Mouse (Mus musculus) hindbrain, embryonic 13.5 days (tissue): ENCODE results near the gene Ppp2r1b. TPM values are rescaled to one million over a fixed set of nuclear protein-coding genes. Genes with fewer than 3 reads are reported as not detected.

ENCODE experiments used
- ATAC-seq: fragments of 200-750 bp; cut with Nextera tagmentation; 2 replicates; pipeline ENCODE4 v1.8.0; 2017; ENCODE audit warnings: moderate TSS enrichment; ENCODE audit not compliant: low FRiP score
- H3K27ac ChIP-seq: fragments of 300-500 bp; sonication (generic); 2 replicates; pipeline ENCODE4 v1.5.1; 2015; ENCODE audit warnings: inconsistent platforms, mild to moderate bottlenecking, moderate library complexity
- H3K27me3 ChIP-seq: fragments of 300-500 bp; sonication (generic); 2 replicates; pipeline ENCODE4 v1.6.1; 2015; ENCODE audit warnings: mild to moderate bottlenecking, inconsistent platforms
- H3K36me3 ChIP-seq: fragments of 300-500 bp; sonication (generic); 2 replicates; pipeline ENCODE4 v1.6.1; 2015; ENCODE audit warnings: mild to moderate bottlenecking, inconsistent platforms
- H3K4me1 ChIP-seq: fragments of 300-500 bp; sonication (generic); replicated peaks from 2 replicates; pipeline ENCODE4 v1.6.1; 2015; ENCODE audit warnings: inconsistent platforms
- H3K4me2 ChIP-seq: fragments of 300-500 bp; sonication (generic); 2 replicates; pipeline ENCODE4 v1.6.1; 2015; ENCODE audit warnings: inconsistent platforms, mild to moderate bottlenecking, moderate library complexity
- H3K4me3 ChIP-seq: fragments of 300-500 bp; sonication (generic); 2 replicates; pipeline ENCODE4 v1.5.1; 2015; ENCODE audit warnings: mild to moderate bottlenecking, inconsistent platforms
- H3K9ac ChIP-seq: fragments of 300-500 bp; sonication (generic); 2 replicates; pipeline ENCODE4 v1.6.1; 2015; ENCODE audit warnings: mild to moderate bottlenecking, inconsistent platforms
- H3K9me3 ChIP-seq: fragments of 300-500 bp; sonication (generic); 2 replicates; pipeline ENCODE4 v1.6.1; 2016; ENCODE audit warnings: inconsistent platforms
- WGBS: fragments of 180-500 bp; shearing (Covaris S2); methylation state at CpG from one replicate; pipeline ENCODE4 v1.1.7; 2015; 5-methylcytosine and 5-hydroxymethylcytosine counted together
- polyA plus RNA-seq: library from polyadenylated mRNA; unstranded; fragments of >200 nt; fragmentation: Nextera tagmentation; extraction: Ambion mirVana; gene quantifications from 2 replicates; pipeline ENCODE4 v1.2.1, GENCODE M21; 2015

Gene Ppp2r1b
- polyA plus RNA-seq, 1 experiment from 2014 or later = 53.5 TPM

- WGBS = 84% methylated on average over 2 of the region's 2 CpGs
- H3K9ac ChIP-seq = no peak overlapping the region
- no peak overlapping the region for H3K27ac ChIP-seq
- no peak overlapping the region for H3K4me3 ChIP-seq
- ATAC-seq = no peak
- no peaks in the 10 kb centered on the region for H3K27me3 ChIP-seq
- H3K9me3 ChIP-seq = no peaks in the 10 kb centered on the region
- H3K4me2 ChIP-seq = no peak overlapping the region
- H3K36me3 ChIP-seq = peaks cover 50% of the 10 kb centered on the region
- H3K4me1 ChIP-seq = peaks cover 22% of the 10 kb centered on the region
Measured at GRCm38 (mm10) chr9:50882183-50882582, 37.1 kb downstream of the Ppp2r1b start.

- Histone ChIP-seq H3K4me1 (peaks cover 28% of the 10 kb centered on the region), H3K27me3 (no peaks in the 10 kb centered on the region), H3K4me2 (no peak overlapping the region), H3K9me3 (no peaks in the 10 kb centered on the region), H3K9ac (no peak overlapping the region), H3K27ac (no peak overlapping the region), H3K36me3 (peaks cover 41% of the 10 kb centered on the region), H3K4me3 (no peak overlapping the region)
- no peak for ATAC-seq
- WGBS = 82% methylated on average over 8 of the region's 8 CpGs
Measured at GRCm38 (mm10) chr9:50884093-50884492, 39.0 kb downstream of the Ppp2r1b start.

- peaks cover 28% of the 10 kb centered on the region for H3K4me1 ChIP-seq
- H3K4me2 ChIP-seq = no peak overlapping the region
- H3K4me3 ChIP-seq = no peak overlapping the region
- H3K27me3 ChIP-seq = no peaks in the 10 kb centered on the region
- 68% methylated on average over 10 of the region's 10 CpGs for WGBS
- no peak for ATAC-seq
- no peaks in the 10 kb centered on the region for H3K9me3 ChIP-seq
- H3K9ac ChIP-seq = no peak overlapping the region
- H3K36me3 ChIP-seq = peaks cover 34% of the 10 kb centered on the region
- peak overlapping the region; percentile 44; the same call in 1 of the 2 replicates for H3K27ac ChIP-seq
Measured at GRCm38 (mm10) chr9:50884741-50885599, 39.9 kb downstream of the Ppp2r1b start.

GRCm38 (mm10) chr9:50885600-50885987 is 40.5 kb downstream of the Ppp2r1b start:
- Histone ChIP-seq H3K4me1 (peaks cover 28% of the 10 kb centered on the region), H3K4me2 (no peak overlapping the region), H3K36me3 (peaks cover 28% of the 10 kb centered on the region), H3K9ac (no peak overlapping the region), H3K4me3 (no peak overlapping the region), H3K27me3 (no peaks in the 10 kb centered on the region), H3K27ac (peak overlapping the region; percentile 44; the same call in 1 of the 2 replicates), H3K9me3 (no peaks in the 10 kb centered on the region)
- 75% methylated on average over 1 of the region's 1 CpGs for WGBS
- no peak for ATAC-seq

- Histone ChIP-seq H3K27me3 (no peaks in the 10 kb centered on the region), H3K9ac (no peak overlapping the region), H3K4me3 (no peak overlapping the region), H3K27ac (no peak overlapping the region), H3K4me2 (no peak overlapping the region), H3K9me3 (no peaks in the 10 kb centered on the region), H3K4me1 (peaks cover 28% of the 10 kb centered on the region), H3K36me3 (peaks cover 24% of the 10 kb centered on the region)
- ATAC-seq = no peak
- 100% methylated on average over 1 of the region's 1 CpGs for WGBS
Measured at GRCm38 (mm10) chr9:50886870-50887269, 41.8 kb downstream of the Ppp2r1b start.

DNA sequence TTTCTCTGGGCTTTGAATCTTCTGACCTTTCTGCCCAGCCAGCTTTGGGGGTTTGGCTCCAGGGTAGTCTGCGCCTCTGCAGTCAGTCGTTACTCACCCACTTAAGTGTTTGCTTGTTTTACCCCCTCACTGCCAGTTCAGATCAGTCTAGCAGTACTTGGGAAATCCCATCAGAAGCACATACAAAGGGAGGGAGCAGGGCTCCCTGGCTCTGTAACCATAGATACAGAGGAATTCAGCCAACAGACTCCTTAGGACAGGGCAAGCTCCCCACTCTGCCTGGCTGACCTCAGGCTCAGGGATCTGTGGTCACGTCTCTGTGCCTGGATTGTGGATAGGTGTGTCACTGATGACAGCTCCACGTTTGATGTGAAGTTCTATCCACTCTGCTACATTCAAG is 42.2 kb downstream of the Ppp2r1b start:
- Histone ChIP-seq H3K27ac (no peak overlapping the region), H3K27me3 (no peaks in the 10 kb centered on the region), H3K9ac (no peak overlapping the region), H3K4me1 (peaks cover 28% of the 10 kb centered on the region), H3K4me3 (no peak overlapping the region), H3K4me2 (no peak overlapping the region), H3K9me3 (no peaks in the 10 kb centered on the region), H3K36me3 (peaks cover 26% of the 10 kb centered on the region)
- no peak for ATAC-seq
- WGBS = 51% methylated on average over 4 of the region's 4 CpGs

- Histone ChIP-seq H3K4me3 (no peak overlapping the region), H3K9me3 (no peaks in the 10 kb centered on the region), H3K27ac (no peak overlapping the region), H3K9ac (no peak overlapping the region), H3K4me1 (peaks cover 27% of the 10 kb centered on the region), H3K27me3 (no peaks in the 10 kb centered on the region), H3K4me2 (no peak overlapping the region), H3K36me3 (peaks cover 22% of the 10 kb centered on the region)
- no peak for ATAC-seq
- 70% methylated on average over 6 of the region's 6 CpGs for WGBS
Measured at GRCm38 (mm10) chr9:50889211-50889610, 44.1 kb downstream of the Ppp2r1b start.

DNA sequence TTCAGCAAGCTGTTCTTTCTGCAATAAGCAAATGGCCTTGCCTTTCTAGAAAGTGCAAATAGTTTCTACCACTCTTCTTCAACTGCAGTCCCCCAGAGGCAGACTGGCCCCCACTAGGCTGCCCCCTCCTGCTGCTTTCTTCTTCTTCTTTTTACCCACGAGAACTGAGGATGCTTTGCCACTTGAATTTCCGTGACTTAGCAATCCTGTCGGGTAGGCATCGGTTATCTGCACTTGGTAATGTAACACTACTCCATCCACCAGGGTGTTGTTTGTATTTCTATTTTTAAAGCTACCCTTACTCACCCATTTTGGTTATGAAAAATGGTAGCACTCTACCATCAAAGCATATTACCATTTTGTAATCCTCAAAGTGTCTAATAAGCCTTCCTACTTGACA is 44.9 kb downstream of the Ppp2r1b start:
- H3K9ac ChIP-seq = no peak overlapping the region
- 80% methylated on average over 4 of the region's 4 CpGs for WGBS
- H3K4me1 ChIP-seq = peaks cover 22% of the 10 kb centered on the region
- no peak for ATAC-seq
- H3K4me2 ChIP-seq = no peak overlapping the region
- no peak overlapping the region for H3K27ac ChIP-seq
- no peak overlapping the region for H3K4me3 ChIP-seq
- no peaks in the 10 kb centered on the region for H3K27me3 ChIP-seq
- peaks cover 30% of the 10 kb centered on the region for H3K36me3 ChIP-seq
- no peaks in the 10 kb centered on the region for H3K9me3 ChIP-seq

GRCm38 (mm10) chr9:50890494-50891090 is 45.5 kb downstream of the Ppp2r1b start:
- ATAC-seq = no peak
- WGBS = 90% methylated on average over 3 of the region's 3 CpGs
- no peaks in the 10 kb centered on the region for H3K9me3 ChIP-seq

DNA sequence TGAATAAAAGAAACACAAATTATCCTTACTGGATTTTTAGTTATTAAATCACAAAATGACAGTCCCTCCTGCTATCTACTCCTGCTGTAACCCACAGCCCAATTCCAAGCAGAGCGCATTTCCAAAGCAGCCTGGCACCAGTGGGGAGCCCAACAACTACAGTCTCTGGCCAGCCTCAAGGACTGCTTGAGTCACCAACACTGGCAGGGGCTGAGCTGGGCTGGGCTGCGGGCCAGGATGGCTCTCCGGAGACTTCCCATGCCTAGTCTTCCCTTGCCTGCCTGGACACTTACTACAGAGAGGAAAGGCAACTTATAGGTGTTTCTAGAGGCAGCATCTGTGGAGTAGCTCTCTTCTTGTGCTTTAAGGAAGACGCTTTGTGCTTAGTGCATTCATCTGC is 48.6 kb downstream of the Ppp2r1b start:
- 83% methylated on average over 4 of the region's 4 CpGs for WGBS
- ATAC-seq = no peak

More at GRCm38 (mm10) chr9:50890494-50891090, 45.5 kb downstream of the Ppp2r1b start:
- peaks cover 36% of the 10 kb centered on the region for H3K36me3 ChIP-seq
- no peak overlapping the region for H3K9ac ChIP-seq
- H3K4me2 ChIP-seq = no peak overlapping the region
- no peak overlapping the region for H3K4me3 ChIP-seq
- no peaks in the 10 kb centered on the region for H3K27me3 ChIP-seq
- H3K27ac ChIP-seq = no peak overlapping the region
- H3K4me1 ChIP-seq = peaks cover 16% of the 10 kb centered on the region

DNA sequence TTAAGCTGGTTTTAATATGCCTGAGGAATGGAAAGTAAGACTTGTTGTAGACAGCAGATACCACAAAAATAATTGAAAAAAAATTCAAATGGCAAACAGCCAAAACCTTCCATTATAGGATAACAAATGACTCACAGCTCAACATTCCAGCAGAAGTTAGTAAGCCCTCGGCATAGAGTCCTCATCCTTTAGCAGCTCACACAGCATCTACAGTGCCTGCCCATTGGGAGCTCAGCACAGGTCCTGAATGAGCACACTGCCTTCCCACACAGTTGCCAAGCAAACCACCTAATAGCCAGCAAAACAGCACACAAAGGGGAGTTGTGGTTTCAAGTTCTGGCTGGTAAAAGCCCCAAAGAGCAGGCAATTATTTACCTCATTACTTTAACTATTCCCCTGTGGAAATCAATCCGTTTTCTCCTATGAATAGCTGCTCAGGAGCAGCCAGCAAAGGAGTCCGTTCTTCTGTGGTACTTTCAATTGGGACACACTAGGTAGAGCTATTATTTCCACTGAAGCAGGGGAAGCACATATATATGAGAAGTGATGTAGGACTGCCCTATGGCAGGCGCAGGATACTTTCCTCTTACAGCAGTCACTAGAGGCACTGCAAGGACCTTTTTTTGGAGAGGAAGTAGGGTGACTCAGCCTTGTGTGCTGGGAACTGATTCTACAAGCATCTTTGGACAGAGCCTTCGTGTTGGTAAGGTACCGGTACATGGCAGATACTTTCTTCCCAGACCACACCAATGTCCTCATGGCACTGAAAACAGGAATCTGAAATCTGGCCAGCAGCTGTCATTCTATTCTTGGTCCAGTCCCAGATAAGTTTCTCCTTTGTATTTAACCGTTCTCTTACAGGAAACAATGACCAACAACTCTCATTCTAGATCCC is 55.2 kb downstream of the Ppp2r1b start:
- Histone ChIP-seq H3K9me3 (no peaks in the 10 kb centered on the region), H3K9ac (no peak overlapping the region), H3K27ac (peak overlapping the region; percentile 30; the same call in 1 of the 2 replicates), H3K4me3 (no peak overlapping the region), H3K4me2 (no peak overlapping the region), H3K4me1 (peaks cover 14% of the 10 kb centered on the region), H3K36me3 (peaks cover 37% of the 10 kb centered on the region), H3K27me3 (no peaks in the 10 kb centered on the region)
- ATAC-seq = no peak
- WGBS = 66% methylated on average over 7 of the region's 7 CpGs

More for the DNA sequence above, 48.6 kb downstream of the Ppp2r1b start:
- Histone ChIP-seq H3K27ac (no peak overlapping the region), H3K36me3 (peaks cover 63% of the 10 kb centered on the region), H3K4me2 (no peak overlapping the region), H3K27me3 (no peaks in the 10 kb centered on the region), H3K9me3 (no peaks in the 10 kb centered on the region), H3K4me3 (no peak overlapping the region), H3K4me1 (0 out of 2 replicates have a peak, but pooled peaks cover 5% of the 10 kb centered on the region), H3K9ac (no peak overlapping the region)
